Mouse (Mus musculus) embryonic facial prominence, embryonic 12.5 days (tissue): ENCODE measurements around the gene Ncoa6. TPM values are rescaled to one million over a fixed set of nuclear protein-coding genes. Genes with fewer than 3 reads are reported as not detected.

Experiments
- ATAC-seq: fragments of 200-750 bp; cut with Nextera tagmentation; 2 replicates; pipeline ENCODE4 v1.8.0; 2017; ENCODE audit not compliant: insufficient number of reproducible peaks, insufficient read depth, low FRiP score, low TSS enrichment
- H3K27ac ChIP-seq: fragments of 300-500 bp; sonication (generic); 2 replicates; pipeline ENCODE4 v1.5.1; 2016; ENCODE audit warnings: mild to moderate bottlenecking
- H3K27me3 ChIP-seq: fragments of 300-500 bp; sonication (generic); 2 replicates; pipeline ENCODE4 v1.6.1; 2016; ENCODE audit warnings: mild to moderate bottlenecking, moderate library complexity
- H3K36me3 ChIP-seq: fragments of 300-500 bp; sonication (generic); 2 replicates; pipeline ENCODE4 v1.6.1; 2016; ENCODE audit warnings: mild to moderate bottlenecking
- H3K4me1 ChIP-seq: fragments of 300-500 bp; sonication (generic); 2 replicates; pipeline ENCODE4 v1.6.1; 2016
- H3K4me2 ChIP-seq: fragments of 300-500 bp; sonication (generic); replicated peaks from 2 replicates; pipeline ENCODE4 v1.6.1; 2016; ENCODE audit warnings: mild to moderate bottlenecking, moderate library complexity
- H3K4me3 ChIP-seq: fragments of 300-500 bp; sonication (generic); 2 replicates; pipeline ENCODE4 v1.5.1; 2016; ENCODE audit warnings: mild to moderate bottlenecking
- H3K9ac ChIP-seq: fragments of 300-500 bp; sonication (generic); 2 replicates; pipeline ENCODE4 v1.6.1; 2016; ENCODE audit warnings: mild to moderate bottlenecking, moderate library complexity
- H3K9me3 ChIP-seq: fragments of 300-500 bp; sonication (generic); 2 replicates; pipeline ENCODE4 v1.6.1; 2016; ENCODE audit warnings: mild to moderate bottlenecking, moderate library complexity
- WGBS: fragments of 180-500 bp; shearing (Covaris S2); methylation state at CpG from one replicate; pipeline ENCODE4 v1.1.7; 2016; 5-methylcytosine and 5-hydroxymethylcytosine counted together
- microRNA counts: library from miRNA; unstranded; fragments of <30 nt; microRNA quantifications from one replicate; lab custom pipeline; 2017
- microRNA-seq: library from miRNA; unstranded; fragments of <30 nt; microRNA quantifications from one replicate; pipeline ENCODE4, GENCODE M21; 2017
- polyA plus RNA-seq: library from polyadenylated mRNA; unstranded; fragments of >200 nt; fragmentation: Nextera tagmentation; extraction: Ambion mirVana; gene quantifications from 2 replicates; pipeline ENCODE4 v1.2.1, GENCODE M21; 2016

The Ncoa6 gene
- polyA plus RNA-seq, 1 experiment from 2014 or later = 27.3 TPM

GRCm38 (mm10) chr2:155356971-155357591 is 116.6 kb downstream of the Ncoa6 start, which contains the start of gene Pigu:
Gene Pigu, minus strand, starts transcription at chr2:155357430.
- H3K9ac ChIP-seq = peak within 1 kb of the TSS; percentile 80
- H3K4me2 ChIP-seq = peak within 1 kb of the TSS; percentile 81
- WGBS = under 1% methylated on average over 38 of the region's 38 CpGs
- no peaks in the 10 kb centered on the region for H3K27me3 ChIP-seq
- H3K4me3 ChIP-seq = peak within 1 kb of the TSS; percentile 83
- H3K36me3 ChIP-seq = no peaks in the 10 kb centered on the region
- H3K9me3 ChIP-seq = no peaks in the 10 kb centered on the region
- peaks cover 13% of the 10 kb centered on the region for H3K4me1 ChIP-seq
- peak within 1 kb of the TSS; percentile 70 for H3K27ac ChIP-seq
- ATAC-seq = peak; percentile 99

- Histone ChIP-seq H3K4me2 (no peak overlapping the region), H3K27ac (no peak overlapping the region), H3K9ac (no peak overlapping the region), H3K27me3 (no peaks in the 10 kb centered on the region), H3K9me3 (no peaks in the 10 kb centered on the region), H3K4me3 (no peak overlapping the region), H3K4me1 (peaks cover 13% of the 10 kb centered on the region), H3K36me3 (no peaks in the 10 kb centered on the region)
- 94% methylated on average over 3 of the region's 3 CpGs for WGBS
- no peak for ATAC-seq
These were observed 119.3 kb downstream of the Ncoa6 start for GRCm38 (mm10) chr2:155354402-155354801.

- Histone ChIP-seq H3K27me3 (no peaks in the 10 kb centered on the region), H3K9ac (no peak overlapping the region), H3K4me3 (no peak overlapping the region), H3K4me1 (no peaks in the 10 kb centered on the region), H3K36me3 (0 out of 2 replicates have a peak, but pooled peaks cover 18% of the 10 kb centered on the region), H3K27ac (no peak overlapping the region), H3K9me3 (no peaks in the 10 kb centered on the region), H3K4me2 (no peak overlapping the region)
- no peak for ATAC-seq
- 81% methylated on average over 1 of the region's 1 CpGs for WGBS
These were observed 127.0 kb downstream of the Ncoa6 start for GRCm38 (mm10) chr2:155346670-155347069.

MicroRNAs encoded within 50 kb of the gene (microRNA counts, 519-probe panel; counts per million panel counts)
- microRNA mmu-miR-695 (lab: Ali Mortazavi, UCI) = 460 counts per million, percentile 65 among the panel's probes with 10 or more counts

Small RNA genes lying within 50 kb of the gene (microRNA-seq; reads per million reads assigned to microRNA genes)
- gene Mir695 = not detected

Other genes with a start within 250 kb of the Ncoa6 start
- 435 and 454 TPM in 2 replicates for gene Dynlrb1, start 237.4 kb downstream of the Ncoa6 start, polyA plus RNA-seq
- gene Map1lc3a, start 197.6 kb downstream of the Ncoa6 start, polyA plus RNA-seq = 232 and 241 TPM in 2 replicates
- gene Pigu, start 116.5 kb downstream of the Ncoa6 start, polyA plus RNA-seq = 45.1 and 46.1 TPM in 2 replicates
- gene Trp53inp2, start 92.8 kb downstream of the Ncoa6 start, polyA plus RNA-seq = 31.4 and 31.9 TPM in 2 replicates
- gene Acss2, start 44.1 kb upstream of the Ncoa6 start, polyA plus RNA-seq = 14.4 and 15.5 TPM in 2 replicates
- 11.4 and 13.8 TPM in 2 replicates for gene Ggt7, start 44.3 kb upstream of the Ncoa6 start, polyA plus RNA-seq
- gene Gss, start 118.9 kb upstream of the Ncoa6 start, polyA plus RNA-seq = 28.0 and 28.9 TPM in 2 replicates
- gene Myh7b, start 137.3 kb upstream of the Ncoa6 start, polyA plus RNA-seq = 1.3 and 1.4 TPM in 2 replicates
- gene Trpc4ap, start 218.5 kb upstream of the Ncoa6 start, polyA plus RNA-seq = 171 and 177 TPM in 2 replicates